Mouse (Mus musculus) midbrain, embryonic 13.5 days (tissue): ENCODE data around the gene Rps26. TPM values are rescaled to one million over a fixed set of nuclear protein-coding genes. Genes with fewer than 3 reads are reported as not detected.
A peak's percentile ranks its signal among the peaks of the same experiment; 100 is the strongest.
"Not testable (repeated sequence)": the region's sequence is repeated elsewhere in the genome, so short reads cannot be mapped to it uniquely, and the experiment has no call there.

Experiments
- ATAC-seq: fragments of 200-750 bp; cut with Nextera tagmentation; 2 replicates; pipeline ENCODE4 v1.8.0; 2017; ENCODE audit warnings: mild to moderate bottlenecking, moderate TSS enrichment, moderate library complexity
- H3K27ac ChIP-seq: fragments of 300-500 bp; sonication (generic); 2 replicates; pipeline ENCODE4 v1.5.1; 2015; ENCODE audit warnings: inconsistent platforms, mild to moderate bottlenecking, moderate library complexity
- H3K27me3 ChIP-seq: fragments of 300-500 bp; sonication (generic); 2 replicates; pipeline ENCODE4 v1.6.1; 2015; ENCODE audit warnings: mild to moderate bottlenecking, inconsistent platforms
- H3K36me3 ChIP-seq: fragments of 300-500 bp; sonication (generic); 2 replicates; pipeline ENCODE4 v1.6.1; 2015; ENCODE audit warnings: mild to moderate bottlenecking, inconsistent platforms
- H3K4me1 ChIP-seq: fragments of 300-500 bp; sonication (generic); replicated peaks from 2 replicates; pipeline ENCODE4 v1.6.1; 2015; ENCODE audit warnings: inconsistent platforms
- H3K4me2 ChIP-seq: fragments of 300-500 bp; sonication (generic); replicated peaks from 2 replicates; pipeline ENCODE4 v1.6.1; 2015; ENCODE audit warnings: moderate library complexity, mild to moderate bottlenecking, inconsistent platforms
- H3K4me3 ChIP-seq: fragments of 300-500 bp; sonication (generic); replicated peaks from 2 replicates; pipeline ENCODE4 v1.5.1; 2015; ENCODE audit warnings: mild to moderate bottlenecking, inconsistent platforms
- H3K9ac ChIP-seq: fragments of 300-500 bp; sonication (generic); replicated peaks from 2 replicates; pipeline ENCODE4 v1.6.1; 2015; ENCODE audit warnings: mild to moderate bottlenecking, inconsistent platforms
- H3K9me3 ChIP-seq: fragments of 300-500 bp; sonication (generic); 2 replicates; pipeline ENCODE4 v1.6.1; 2016; ENCODE audit warnings: mild to moderate bottlenecking, inconsistent platforms
- WGBS: fragments of 180-500 bp; shearing (Covaris S2); methylation state at CpG from one replicate; pipeline ENCODE4 v1.1.7; 2015; 5-methylcytosine and 5-hydroxymethylcytosine counted together
- polyA plus RNA-seq: library from polyadenylated mRNA; unstranded; fragments of >200 nt; fragmentation: Nextera tagmentation; extraction: Ambion mirVana; gene quantifications from 2 replicates; pipeline ENCODE4 v1.2.1, GENCODE M21; 2015

The Rps26 gene
- polyA plus RNA-seq, 1 experiment from 2014 or later = 461 TPM

GRCm38 (mm10) chr10:128618570-128618969 lies 8.0 kb downstream of the Rps26 start:
- Histone ChIP-seq H3K4me1 (no peaks in the 10 kb centered on the region), H3K4me2 (no peak overlapping the region), H3K27ac (no peak overlapping the region), H3K9ac (no peak overlapping the region), H3K4me3 (no peak overlapping the region), H3K36me3 (peaks cover 13% of the 10 kb centered on the region), H3K9me3 (no peaks in the 10 kb centered on the region), H3K27me3 (no peaks in the 10 kb centered on the region)
- WGBS = 89% methylated on average over 1 of the region's 1 CpGs
- no peak for ATAC-seq

- not testable (repeated sequence) for H3K4me1 ChIP-seq, H3K4me2 ChIP-seq, H3K36me3 ChIP-seq, H3K4me3 ChIP-seq, H3K9ac ChIP-seq, ATAC-seq, H3K9me3 ChIP-seq, H3K27me3 ChIP-seq, H3K27ac ChIP-seq
- 88% methylated on average over 6 of the region's 7 CpGs for whole genome bisulfite sequencing
These were observed 10.6 kb downstream of the Rps26 start for GRCm38 (mm10) chr10:128615798-128616448.

GRCm38 (mm10) chr10:128614934-128615333 lies 11.6 kb downstream of the Rps26 start:
- Histone ChIP-seq H3K4me3 (no peak overlapping the region), H3K4me1 (0 out of 2 replicates have a peak, but pooled peaks cover 2% of the 10 kb centered on the region), H3K27ac (no peak overlapping the region), H3K9me3 (no peaks in the 10 kb centered on the region), H3K9ac (no peak overlapping the region), H3K27me3 (no peaks in the 10 kb centered on the region), H3K4me2 (no peak overlapping the region), H3K36me3 (no peaks in the 10 kb centered on the region)
- WGBS = 60% methylated on average over 3 of the region's 3 CpGs
- no peak for ATAC-seq

- not testable (repeated sequence) for H3K27me3 ChIP-seq, ATAC-seq, H3K9ac ChIP-seq, H3K4me3 ChIP-seq, H3K9me3 ChIP-seq, H3K27ac ChIP-seq, H3K4me1 ChIP-seq, H3K4me2 ChIP-seq, H3K36me3 ChIP-seq
- WGBS = 70% methylated on average over 4 of the region's 4 CpGs
These were observed 12.7 kb downstream of the Rps26 start for GRCm38 (mm10) chr10:128613820-128614219.

GRCm38 (mm10) chr10:128613154-128613440 lies 13.4 kb downstream of the Rps26 start:
- WGBS = 41% methylated on average over 6 of the region's 6 CpGs

GRCm38 (mm10) chr10:128612433-128613153 lies 14.0 kb downstream of the Rps26 start:
- Histone ChIP-seq H3K36me3 (no peaks in the 10 kb centered on the region), H3K27me3 (no peaks in the 10 kb centered on the region), H3K9me3 (no peaks in the 10 kb centered on the region), H3K4me1 (0 out of 2 replicates have a peak, but pooled peaks cover 2% of the 10 kb centered on the region), H3K9ac (no peak overlapping the region), H3K4me2 (0 out of 2 replicates have a peak overlapping the region, but pooled peaks have one; percentile 13), H3K4me3 (no peak overlapping the region), H3K27ac (no peak overlapping the region; the same call in 1 of the 2 replicates)
- ATAC-seq = peak; percentile 55; the same call in 1 of the 2 replicates
- 14% methylated on average over 16 of the region's 16 CpGs for WGBS

More at GRCm38 (mm10) chr10:128613154-128613440, 13.4 kb downstream of the Rps26 start:
- Histone ChIP-seq H3K9me3 (no peaks in the 10 kb centered on the region), H3K36me3 (no peaks in the 10 kb centered on the region), H3K4me1 (0 out of 2 replicates have a peak, but pooled peaks cover 2% of the 10 kb centered on the region), H3K4me3 (no peak overlapping the region), H3K9ac (no peak overlapping the region), H3K27ac (no peak overlapping the region; the same call in 1 of the 2 replicates), H3K4me2 (no peak overlapping the region), H3K27me3 (no peaks in the 10 kb centered on the region)
- ATAC-seq = no peak

- H3K9me3 ChIP-seq = no peaks in the 10 kb centered on the region
- no peak overlapping the region for H3K4me3 ChIP-seq
- H3K36me3 ChIP-seq = no peaks in the 10 kb centered on the region
- no peak overlapping the region for H3K9ac ChIP-seq
- no peak overlapping the region for H3K27ac ChIP-seq
- H3K4me1 ChIP-seq = no peaks in the 10 kb centered on the region
- no peaks in the 10 kb centered on the region for H3K27me3 ChIP-seq
- no peak overlapping the region for H3K4me2 ChIP-seq
- no peak for ATAC-seq
- WGBS = 43% methylated on average over 2 of the region's 2 CpGs
These were observed 20.1 kb downstream of the Rps26 start for GRCm38 (mm10) chr10:128606483-128606882.

- Histone ChIP-seq H3K36me3 (no peaks in the 10 kb centered on the region), H3K4me2 (no peak overlapping the region), H3K4me1 (no peaks in the 10 kb centered on the region), H3K27ac (no peak overlapping the region), H3K9me3 (no peaks in the 10 kb centered on the region), H3K9ac (no peak overlapping the region), H3K4me3 (no peak overlapping the region), H3K27me3 (0 out of 2 replicates have a peak, but pooled peaks cover 5% of the 10 kb centered on the region)
- no peak for ATAC-seq
- WGBS = 90% methylated on average over 4 of the region's 4 CpGs
These were observed 23.9 kb downstream of the Rps26 start for GRCm38 (mm10) chr10:128602470-128603128.

- Histone ChIP-seq H3K4me2 (no peak overlapping the region), H3K9ac (no peak overlapping the region), H3K4me3 (no peak overlapping the region), H3K36me3 (no peaks in the 10 kb centered on the region), H3K9me3 (no peaks in the 10 kb centered on the region), H3K27ac (no peak overlapping the region), H3K27me3 (0 out of 2 replicates have a peak, but pooled peaks cover 5% of the 10 kb centered on the region), H3K4me1 (no peaks in the 10 kb centered on the region)
- ATAC-seq = no peak
- WGBS = 82% methylated on average over 1 of the region's 1 CpGs
These were observed 25.0 kb downstream of the Rps26 start for GRCm38 (mm10) chr10:128601499-128601898.

GRCm38 (mm10) chr10:128598476-128598875 lies 28.1 kb downstream of the Rps26 start:
- ATAC-seq = no peak
- 80% methylated on average over 2 of the region's 2 CpGs for WGBS
- no peaks in the 10 kb centered on the region for H3K9me3 ChIP-seq

GRCm38 (mm10) chr10:128592797-128593196 lies 33.8 kb downstream of the Rps26 start:
- WGBS = 68% methylated on average over 5 of the region's 5 CpGs
- Histone ChIP-seq H3K9ac (no peak overlapping the region), H3K27me3 (peaks cover 33% of the 10 kb centered on the region), H3K9me3 (no peaks in the 10 kb centered on the region), H3K36me3 (no peaks in the 10 kb centered on the region), H3K4me2 (no peak overlapping the region), H3K4me3 (no peak overlapping the region), H3K27ac (no peak overlapping the region), H3K4me1 (peaks cover 18% of the 10 kb centered on the region)
- no peak for ATAC-seq

More at GRCm38 (mm10) chr10:128598476-128598875, 28.1 kb downstream of the Rps26 start:
- H3K9ac ChIP-seq = no peak overlapping the region
- no peak overlapping the region for H3K4me3 ChIP-seq
- H3K27ac ChIP-seq = no peak overlapping the region
- H3K27me3 ChIP-seq = 0 out of 2 replicates have a peak, but pooled peaks cover 5% of the 10 kb centered on the region
- H3K4me2 ChIP-seq = no peak overlapping the region
- H3K4me1 ChIP-seq = no peaks in the 10 kb centered on the region
- H3K36me3 ChIP-seq = no peaks in the 10 kb centered on the region

- WGBS = 91% methylated on average over 6 of the region's 6 CpGs
These were observed 35.1 kb downstream of the Rps26 start for GRCm38 (mm10) chr10:128591436-128591835.

More at GRCm38 (mm10) chr10:128591436-128591835, 35.1 kb downstream of the Rps26 start:
- Histone ChIP-seq H3K27ac (no peak overlapping the region), H3K4me1 (peaks cover 18% of the 10 kb centered on the region), H3K9ac (no peak overlapping the region), H3K9me3 (no peaks in the 10 kb centered on the region), H3K4me3 (no peak overlapping the region), H3K27me3 (peaks cover 46% of the 10 kb centered on the region), H3K4me2 (no peak overlapping the region), H3K36me3 (no peaks in the 10 kb centered on the region)
- ATAC-seq = no peak
